Mouse (Mus musculus) CH12.LX (cell line): ENCODE measurements around the gene Ttc17.

ENCODE experiments used
- BHLHE40 ChIP-seq: IDR thresholded peaks from 2 replicates; pipeline ENCODE4 v1.6.1; 2011; ENCODE audit warnings: mild to moderate bottlenecking, low read depth, low read length, improper control_type of control experiment
- CTCF ChIP-seq, 2 experiments: IDR thresholded peaks in 1 of 2; conservative IDR thresholded peaks in 1 of 2; 2 replicates each; pipeline ENCODE4 v1.5.1; 2011 to 2012; ENCODE audit warnings: low read depth in 2 of 2, low read length in 2 of 2, improper control_type of control experiment in 1 of 2, inconsistent platforms in 1 of 2, mild to moderate bottlenecking in 1 of 2, moderate library complexity in 1 of 2
- E2F4 ChIP-seq: IDR thresholded peaks from 2 replicates; pipeline ENCODE4 v1.6.1; 2011; ENCODE audit warnings: low read depth, low read length, improper control_type of control experiment; ENCODE audit not compliant: insufficient replicate concordance
- EP300 ChIP-seq: IDR thresholded peaks from 2 replicates; pipeline ENCODE4 v1.6.1; 2011; ENCODE audit warnings: low read length, improper control_type of control experiment
- ETS1 ChIP-seq: conservative IDR thresholded peaks from 2 replicates; pipeline ENCODE4 v1.6.1; 2012; ENCODE audit warnings: low read depth, mild to moderate bottlenecking, inconsistent platforms, low read length, improper control_type of control experiment, moderate library complexity
- JUND ChIP-seq: conservative IDR thresholded peaks from 2 replicates; pipeline ENCODE4 v1.6.1; 2011; ENCODE audit warnings: low read depth, low read length, improper control_type of control experiment
- MAFK ChIP-seq: IDR thresholded peaks from 2 replicates; pipeline ENCODE4 v1.6.1; 2011; ENCODE audit warnings: low read length, improper control_type of control experiment; ENCODE audit not compliant: insufficient replicate concordance
- MAX ChIP-seq: IDR thresholded peaks from 2 replicates; pipeline ENCODE4 v1.6.1; 2011; ENCODE audit warnings: low read length, improper control_type of control experiment
- MYC ChIP-seq: IDR thresholded peaks from 2 replicates; pipeline ENCODE4 v1.6.1; 2011; ENCODE audit warnings: low read depth, mild to moderate bottlenecking, improper control_type of control experiment, low read length
- POLR2A ChIP-seq: IDR thresholded peaks from 2 replicates; pipeline ENCODE4 v1.6.1; 2011; ENCODE audit warnings: low read depth, mild to moderate bottlenecking, improper control_type of control experiment, low read length
- SMC3 ChIP-seq: IDR thresholded peaks from 2 replicates; pipeline ENCODE4 v1.6.1; 2011; ENCODE audit warnings: low read depth, low read length, improper control_type of control experiment

GRCm38 (mm10) chr2:94401006-94401405 is 5.5 kb downstream of the Ttc17 start:
- TF ChIP-seq BHLHE40 (no peak), MAX (no peak), JUND (no peak), EP300 (no peak), CTCF (conservative IDR thresholded peaks at IDR 0.05 in 1 of 2, IDR thresholded peaks at IDR 0.05 in 1 of 2; ENCODE audit: low read depth in 2 of 2, low read length in 2 of 2) (no peak), MYC (no peak), POLR2A (no peak), ETS1 (no peak), SMC3 (no peak), MAFK (no peak), E2F4 (no peak)
